11 mouse cellular contexts compared by ENCODE assay signal in genomic region chr19:6377327-6378040, GRCm38 (mm10). TPM values are rescaled to one million over a fixed set of nuclear protein-coding genes. Genes with fewer than 3 reads are reported as not detected.
DNase-seq lines count a peak whose midpoint lies in the region; ATAC-seq and TF ChIP-seq lines count a peak whose summit lies in the region.
"Had no signal": no experiment of that assay in that cellular context is flagged by ENCODE, and none has a peak within 500 bp of the region (broad histone marks: within the 10 kb centered on the region; RNA-seq: fewer than 3 reads in every experiment).

No protein-coding gene starts in this region.

- peaks cover 76% of the 10 kb centered on the region for H3K36me3 ChIP-seq in heart, embryonic 10.5 days
- peaks cover 70% of the 10 kb centered on the region for H3K36me3 ChIP-seq in heart, embryonic 15.5 days
- H3K36me3 ChIP-seq in midbrain, embryonic 14.5 days (ENCODE audit: control insufficient read depth, insufficient read depth, low read length), result peaks cover 69% of the 10 kb centered on the region

- 26% methylated on average over 11 of the region's 11 CpGs for WGBS in cerebellum, adult 2 months
- WGBS in heart, embryonic 10.5 days, result 83% methylated on average over 11 of the region's 11 CpGs
- WGBS in heart, embryonic 15.5 days, result 64% methylated on average over 11 of the region's 11 CpGs
- WGBS in midbrain, embryonic 14.5 days, result 61% methylated on average over 11 of the region's 11 CpGs

- H3K9me3 ChIP-seq in heart, embryonic 10.5 days, result no peaks in the 10 kb centered on the region
- H3K9me3 ChIP-seq in heart, embryonic 15.5 days (replicated peaks), result no peaks in the 10 kb centered on the region
- H3K9me3 ChIP-seq in midbrain, embryonic 14.5 days (ENCODE audit: control insufficient read depth, low read length), result no peaks in the 10 kb centered on the region
- H3K9me3 ChIP-seq: liver, embryonic 13.5 days had no signal

- peaks cover 40% of the 10 kb centered on the region for H3K4me1 ChIP-seq in cerebellum, adult 2 months (ENCODE audit: control insufficient read depth, insufficient read depth, low read length)
- peaks cover 11% of the 10 kb centered on the region; the same call in 1 of the 2 replicates for H3K4me1 ChIP-seq in heart, embryonic 10.5 days
- peaks cover 36% of the 10 kb centered on the region for H3K4me1 ChIP-seq in heart, embryonic 15.5 days (replicated peaks)
- H3K4me1 ChIP-seq in midbrain, embryonic 14.5 days (ENCODE audit: control insufficient read depth, insufficient read depth, low read length), result no peaks in the 10 kb centered on the region

- DNase-seq in cerebellum, adult 2 months, result peak in 1 of 2 experiments; percentile 75
- no peak for DNase-seq in cerebellum, adult 11-12 months
- no peak for DNase-seq in heart, embryonic 10.5 days (ENCODE audit: low spot score)
- no peak for DNase-seq in heart, postnatal 36 days
- DNase-seq in midbrain, embryonic 14.5 days, result no peak
- no peak for DNase-seq in adrenal gland, postnatal 36 days
- no peak for DNase-seq in frontal cortex, postnatal 10 days (ENCODE audit: low spot score in 2 of 2)
- DNase-seq: kidney, postnatal 4 days; liver, embryonic 13.5 days had no signal

- H3K9ac ChIP-seq in heart, embryonic 15.5 days, result 0 out of 2 replicates have a peak overlapping the region, but pooled peaks have one; percentile 13
- H3K9ac ChIP-seq in midbrain, embryonic 14.5 days (replicated peaks; ENCODE audit: low read length), result no peak overlapping the region
- H3K9ac ChIP-seq: liver, embryonic 13.5 days had no signal

- TF ChIP-seq CTCF in cerebellum, adult 2 months (IDR thresholded peaks at IDR 0.05; ENCODE audit: borderline replicate concordance, insufficient read depth, low read depth, low read length), result no peak

- TF ChIP-seq POLR2A in cerebellum, adult 2 months (IDR thresholded peaks at IDR 0.05; ENCODE audit: borderline replicate concordance, insufficient read depth, low read length), result no peak

- H3K27ac ChIP-seq in cerebellum, adult 2 months (ENCODE audit: insufficient read depth, low read length), result peak overlapping the region; percentile 87
- H3K27ac ChIP-seq in heart, embryonic 10.5 days, result peak overlapping the region; percentile 10; the same call in 1 of the 2 replicates
- H3K27ac ChIP-seq in heart, embryonic 15.5 days, result peak overlapping the region; percentile 75
- peak overlapping the region; percentile 10; the same call in 1 of the 2 replicates for H3K27ac ChIP-seq in midbrain, embryonic 14.5 days (replicated peaks; ENCODE audit: low read depth, low read length)
- H3K27ac ChIP-seq: liver, embryonic 13.5 days; stomach, postnatal 0 days had no signal

- H3K4me3 ChIP-seq in cerebellum, adult 2 months (replicated peaks; ENCODE audit: insufficient read depth, low read depth, low read length), result no peak overlapping the region
- H3K4me3 ChIP-seq in heart, embryonic 10.5 days, result no peak overlapping the region
- no peak overlapping the region for H3K4me3 ChIP-seq in heart, embryonic 15.5 days
- no peak overlapping the region for H3K4me3 ChIP-seq in midbrain, embryonic 14.5 days (replicated peaks; ENCODE audit: low read depth, low read length)
- H3K4me3 ChIP-seq: liver, embryonic 13.5 days had no signal

- intact Hi-C loops in heart, postnatal 36 days (cut with DNase I), result no loop called here

- no peak overlapping the region for H3K4me2 ChIP-seq in heart, embryonic 15.5 days
- H3K4me2 ChIP-seq in midbrain, embryonic 14.5 days (ENCODE audit: low read length), result no peak overlapping the region
- H3K4me2 ChIP-seq: liver, embryonic 13.5 days had no signal

- no peak for ATAC-seq in heart, embryonic 15.5 days (replicated peaks; ENCODE audit: insufficient number of reproducible peaks, insufficient read depth, low FRiP score, low read depth)
- no peak for ATAC-seq in midbrain, embryonic 14.5 days (ENCODE audit: low FRiP score, low TSS enrichment)

- no peaks in the 10 kb centered on the region; the same call in 1 of the 2 replicates for H3K27me3 ChIP-seq in cerebellum, adult 2 months (ENCODE audit: control insufficient read depth, insufficient read depth, low read length)
- H3K27me3 ChIP-seq in heart, embryonic 10.5 days (ENCODE audit: insufficient read depth, poor library complexity, severe bottlenecking), result no peaks in the 10 kb centered on the region
- no peaks in the 10 kb centered on the region for H3K27me3 ChIP-seq in heart, embryonic 15.5 days
- no peaks in the 10 kb centered on the region for H3K27me3 ChIP-seq in midbrain, embryonic 14.5 days (ENCODE audit: control insufficient read depth, insufficient read depth, low read length)
- H3K27me3 ChIP-seq: liver, embryonic 13.5 days had no signal

RNA-seq across cellular contexts. Expression of gene Pygm, which starts 6.7 kb away (rescaled TPM):
- polyA plus RNA-seq in cerebellum, adult 2 months (2012; rRNA removed), result 90.1 and 101 TPM in 2 replicates
- polyA plus RNA-seq in heart, embryonic 10.5 days (2016; fragmentation: Nextera tagmentation; extraction: Ambion mirVana), result 103 and 214 TPM in 2 replicates
- 1,000 to 10,000 TPM; 1,171 to 1,191 TPM for total RNA-seq in heart, postnatal 36 days (2021)
- polyA plus RNA-seq in heart, embryonic 15.5 days (2015; fragmentation: Nextera tagmentation; extraction: Ambion mirVana), result 282 and 297 TPM in 2 replicates
- 2.0 and 2.9 TPM in 2 replicates for polyA plus RNA-seq in midbrain, embryonic 14.5 days (2014; fragmentation: Nextera tagmentation; extraction: Ambion mirVana)
- 100 to 1,000 TPM in 1 of 2 experiments, 10 to 100 TPM in 1; 75.6 to 124 TPM for total RNA-seq in adrenal gland, postnatal 36 days (2021)

RNA-seq across cellular contexts. Expression of gene Sf1, which starts 14.0 kb away (rescaled TPM):
- 175 and 196 TPM in 2 replicates for polyA plus RNA-seq in cerebellum, adult 2 months (2012; rRNA removed)
- polyA plus RNA-seq in heart, embryonic 10.5 days (2016; fragmentation: Nextera tagmentation; extraction: Ambion mirVana), result 129 and 146 TPM in 2 replicates
- total RNA-seq in heart, postnatal 36 days (2021), result 100 to 1,000 TPM in 1 of 2 experiments, 10 to 100 TPM in 1; 89.4 to 101 TPM
- polyA plus RNA-seq in heart, embryonic 15.5 days (2015; fragmentation: Nextera tagmentation; extraction: Ambion mirVana), result 79.0 and 98.4 TPM in 2 replicates
- 99.6 and 125 TPM in 2 replicates for polyA plus RNA-seq in midbrain, embryonic 14.5 days (2014; fragmentation: Nextera tagmentation; extraction: Ambion mirVana)
- 100 to 1,000 TPM; 169 to 224 TPM for total RNA-seq in adrenal gland, postnatal 36 days (2021)

RNA-seq across cellular contexts. Expression of gene Rasgrp2, which starts 21.7 kb away (rescaled TPM):
- polyA plus RNA-seq in cerebellum, adult 2 months (2012; rRNA removed), result 78.5 and 90.1 TPM in 2 replicates
- 59.9 and 61.6 TPM in 2 replicates for polyA plus RNA-seq in heart, embryonic 10.5 days (2016; fragmentation: Nextera tagmentation; extraction: Ambion mirVana)
- 10 to 100 TPM; 38.8 to 57.2 TPM for total RNA-seq in heart, postnatal 36 days (2021)
- 54.8 TPM in 2 replicates for polyA plus RNA-seq in heart, embryonic 15.5 days (2015; fragmentation: Nextera tagmentation; extraction: Ambion mirVana)
- 32.9 and 58.5 TPM in 2 replicates for polyA plus RNA-seq in midbrain, embryonic 14.5 days (2014; fragmentation: Nextera tagmentation; extraction: Ambion mirVana)
- total RNA-seq in adrenal gland, postnatal 36 days (2021), result 10 to 100 TPM; 28.7 to 34.4 TPM

RNA-seq across cellular contexts. Expression of gene Map4k2, which starts 36.5 kb away (rescaled TPM):
- 317 and 326 TPM in 2 replicates for polyA plus RNA-seq in cerebellum, adult 2 months (2012; rRNA removed)
- polyA plus RNA-seq in heart, embryonic 10.5 days (2016; fragmentation: Nextera tagmentation; extraction: Ambion mirVana), result 12.5 and 15.0 TPM in 2 replicates
- total RNA-seq in heart, postnatal 36 days (2021), result 10 to 100 TPM; 36.4 to 56.7 TPM
- polyA plus RNA-seq in heart, embryonic 15.5 days (2015; fragmentation: Nextera tagmentation; extraction: Ambion mirVana), result 12.6 and 17.9 TPM in 2 replicates
- 14.3 and 18.8 TPM in 2 replicates for polyA plus RNA-seq in midbrain, embryonic 14.5 days (2014; fragmentation: Nextera tagmentation; extraction: Ambion mirVana)
- 10 to 100 TPM; 29.9 to 32.2 TPM for total RNA-seq in adrenal gland, postnatal 36 days (2021)

RNA-seq across cellular contexts. Expression of gene Nrxn2, which starts 41.0 kb away (rescaled TPM):
- 420 and 504 TPM in 2 replicates for polyA plus RNA-seq in cerebellum, adult 2 months (2012; rRNA removed)
- 0.10 and 1.1 TPM in 2 replicates for polyA plus RNA-seq in heart, embryonic 10.5 days (2016; fragmentation: Nextera tagmentation; extraction: Ambion mirVana)
- total RNA-seq in heart, postnatal 36 days (2021), result 1 to 10 TPM; 3.9 to 4.5 TPM
- polyA plus RNA-seq in heart, embryonic 15.5 days (2015; fragmentation: Nextera tagmentation; extraction: Ambion mirVana), result 0.47 and 0.60 TPM in 2 replicates
- 54.1 and 105 TPM in 2 replicates for polyA plus RNA-seq in midbrain, embryonic 14.5 days (2014; fragmentation: Nextera tagmentation; extraction: Ambion mirVana)
- 1 to 10 TPM; 9.2 TPM for total RNA-seq in adrenal gland, postnatal 36 days (2021)

Comparison
In these comparisons a context has a peak if more than half of its experiments do, and no peak if none do; other contexts are left out.
1. H3K27ac ChIP-seq: peak in every context shown above with its lines; median percentile 87 in cerebellum, adult 2 months; 75 in heart, embryonic 15.5 days; 10 in heart, embryonic 10.5 days; 10 in midbrain, embryonic 14.5 days.
2. RNA of gene Pygm, which starts 6.7 kb away (polyA plus RNA-seq): 282 to 297 TPM in heart, embryonic 15.5 days, 103 to 214 TPM in heart, embryonic 10.5 days and 90.1 to 101 TPM in cerebellum, adult 2 months; 2.0 to 2.9 TPM in midbrain, embryonic 14.5 days; every median in the first group is over 10 times any median in the second.